Mouse (Mus musculus): ENCODE data around the gene Sstr4. TPM values are rescaled to one million over a fixed set of nuclear protein-coding genes. Genes with fewer than 3 reads are reported as not detected.

Sstr4 gene
- total RNA-seq, 2 experiments from 2014 or later, result 0.20 to 0.43 TPM

Other genes with a start within 250 kb of the Sstr4 start
- 10 to 100 TPM; 19.3 to 27.9 TPM for gene Thbd, start 12.8 kb downstream of the Sstr4 start, total RNA-seq (2021)
- gene Cd93, start 48.2 kb downstream of the Sstr4 start, total RNA-seq (2021), result 10 to 100 TPM; 60.5 to 73.6 TPM